Mouse (Mus musculus) hindbrain, embryonic 10.5 days (tissue): ENCODE data around the gene Setd6. TPM values are rescaled to one million over a fixed set of nuclear protein-coding genes. Genes with fewer than 3 reads are reported as not detected.

Experiments used
- DNase-seq: peaks from one replicate; pipeline ENCODE4 v3.0.0-alpha.2; 2017; ENCODE audit warnings: low spot score
- H3K27ac ChIP-seq: fragments of 300-500 bp; sonication (generic); 2 replicates; pipeline ENCODE4 v1.5.1; 2016; ENCODE audit warnings: mild to moderate bottlenecking, moderate library complexity
- H3K27me3 ChIP-seq: fragments of 300-500 bp; sonication (generic); 2 replicates; pipeline ENCODE4 v1.6.1; 2016; ENCODE audit warnings: mild to moderate bottlenecking; ENCODE audit not compliant: poor library complexity, insufficient read depth, severe bottlenecking
- H3K36me3 ChIP-seq: fragments of 300-500 bp; sonication (generic); 2 replicates; pipeline ENCODE4 v1.6.1; 2016; ENCODE audit warnings: mild to moderate bottlenecking, moderate library complexity
- H3K4me1 ChIP-seq: fragments of 300-500 bp; sonication (generic); replicated peaks from 2 replicates; pipeline ENCODE4 v1.6.1; 2016; ENCODE audit warnings: mild to moderate bottlenecking
- H3K4me3 ChIP-seq: fragments of 300-500 bp; sonication (generic); 2 replicates; pipeline ENCODE4 v1.5.1; 2016; ENCODE audit warnings: mild to moderate bottlenecking, moderate library complexity
- H3K9me3 ChIP-seq: fragments of 300-500 bp; sonication (generic); 2 replicates; pipeline ENCODE4 v1.6.1; 2016; ENCODE audit warnings: mild to moderate bottlenecking, moderate library complexity
- WGBS: fragments of 180-500 bp; shearing (Covaris S2); methylation state at CpG from one replicate; pipeline ENCODE4 v1.1.7; 2016; 5-methylcytosine and 5-hydroxymethylcytosine counted together
- polyA plus RNA-seq: library from polyadenylated mRNA; unstranded; fragments of >200 nt; fragmentation: Nextera tagmentation; extraction: Ambion mirVana; gene quantifications from 2 replicates; pipeline ENCODE4 v1.2.1, GENCODE M21; 2016

Setd6 gene
- 20.3 and 23.4 TPM in 2 replicates for polyA plus RNA-seq

- H3K4me3 ChIP-seq, result peak within 1 kb of the TSS; percentile 91
- H3K4me1 ChIP-seq, result peaks cover 24% of the 10 kb centered on the region
- no peaks in the 10 kb centered on the region for H3K9me3 ChIP-seq
- WGBS, result under 1% methylated on average over 79 of the region's 79 CpGs
- peaks cover 63% of the 10 kb centered on the region for H3K36me3 ChIP-seq
- DNase-seq, result peak; percentile 88
- H3K27me3 ChIP-seq, result no peaks in the 10 kb centered on the region
- H3K27ac ChIP-seq, result peak within 1 kb of the TSS; percentile 94
Measured at GRCm38 (mm10) chr8:95715676-95716531, at the start of gene Setd6. Gene Setd6, plus strand, starts transcription at chr8:95715881.

GRCm38 (mm10) chr8:95668163-95668958 lies 47.3 kb upstream of the Setd6 start:
- no peak for DNase-seq
- no peaks in the 10 kb centered on the region for H3K36me3 ChIP-seq
- H3K4me1 ChIP-seq, result 0 out of 2 replicates have a peak, but pooled peaks cover 3% of the 10 kb centered on the region
- 62% methylated on average over 8 of the region's 8 CpGs for WGBS
- H3K27me3 ChIP-seq, result peaks cover 3% of the 10 kb centered on the region; the same call in 1 of the 2 replicates
- H3K9me3 ChIP-seq, result 0 out of 2 replicates have a peak, but pooled peaks cover 7% of the 10 kb centered on the region
- H3K27ac ChIP-seq, result peak overlapping the region; percentile 40
- H3K4me3 ChIP-seq, result no peak overlapping the region

GRCm38 (mm10) chr8:95669967-95670366 lies 45.7 kb upstream of the Setd6 start:
- no peak overlapping the region for H3K27ac ChIP-seq
- 79% methylated on average over 2 of the region's 2 CpGs for WGBS
- 0 out of 2 replicates have a peak, but pooled peaks cover 7% of the 10 kb centered on the region for H3K9me3 ChIP-seq
- peaks cover 19% of the 10 kb centered on the region for H3K27me3 ChIP-seq
- H3K36me3 ChIP-seq, result no peaks in the 10 kb centered on the region
- peaks cover 9% of the 10 kb centered on the region for H3K4me1 ChIP-seq
- H3K4me3 ChIP-seq, result no peak overlapping the region
- no peak for DNase-seq

GRCm38 (mm10) chr8:95671861-95672260 lies 43.8 kb upstream of the Setd6 start:
- no peak overlapping the region for H3K27ac ChIP-seq
- H3K27me3 ChIP-seq, result peaks cover 37% of the 10 kb centered on the region
- H3K4me3 ChIP-seq, result no peak overlapping the region
- peaks cover 11% of the 10 kb centered on the region for H3K4me1 ChIP-seq
- H3K36me3 ChIP-seq, result no peaks in the 10 kb centered on the region
- H3K9me3 ChIP-seq, result 0 out of 2 replicates have a peak, but pooled peaks cover 1% of the 10 kb centered on the region
- DNase-seq, result no peak
- 92% methylated on average over 6 of the region's 6 CpGs for WGBS

GRCm38 (mm10) chr8:95672811-95673210 lies 42.9 kb upstream of the Setd6 start:
- no peak for DNase-seq
- H3K27ac ChIP-seq, result no peak overlapping the region
- whole genome bisulfite sequencing, result 80% methylated on average over 5 of the region's 5 CpGs
- H3K9me3 ChIP-seq, result no peaks in the 10 kb centered on the region
- H3K4me3 ChIP-seq, result no peak overlapping the region
- no peaks in the 10 kb centered on the region for H3K36me3 ChIP-seq
- peaks cover 17% of the 10 kb centered on the region for H3K4me1 ChIP-seq
- peaks cover 47% of the 10 kb centered on the region for H3K27me3 ChIP-seq

- peaks cover 23% of the 10 kb centered on the region for H3K4me1 ChIP-seq
- peaks cover 85% of the 10 kb centered on the region for H3K27me3 ChIP-seq
- 44% methylated on average over 9 of the region's 9 CpGs for WGBS
- peak within 1 kb of the TSS; percentile 79 for H3K27ac ChIP-seq
- H3K9me3 ChIP-seq, result no peaks in the 10 kb centered on the region
- no peak for DNase-seq
- peak within 1 kb of the TSS; percentile 67 for H3K4me3 ChIP-seq
- no peaks in the 10 kb centered on the region for H3K36me3 ChIP-seq
Measured at GRCm38 (mm10) chr8:95676631-95677030, 39.0 kb upstream of the Setd6 start, which contains the start of gene Ndrg4. Gene Ndrg4, plus strand, starts transcription at chr8:95676980.

- peak overlapping the region; percentile 67 for H3K4me3 ChIP-seq
- under 1% methylated on average over 29 of the region's 48 CpGs for WGBS
- H3K27me3 ChIP-seq, result peaks cover 87% of the 10 kb centered on the region
- H3K27ac ChIP-seq, result peak overlapping the region; percentile 79
- H3K4me1 ChIP-seq, result peaks cover 23% of the 10 kb centered on the region
- H3K36me3 ChIP-seq, result no peaks in the 10 kb centered on the region
- H3K9me3 ChIP-seq, result no peaks in the 10 kb centered on the region
- DNase-seq, result no peak
Measured at GRCm38 (mm10) chr8:95677591-95678023, 38.1 kb upstream of the Setd6 start.

GRCm38 (mm10) chr8:95678024-95678611 lies 37.6 kb upstream of the Setd6 start:
- peak; percentile 36 for DNase-seq
- Histone ChIP-seq H3K27me3 (peaks cover 86% of the 10 kb centered on the region), H3K36me3 (no peaks in the 10 kb centered on the region), H3K4me1 (peaks cover 23% of the 10 kb centered on the region), H3K4me3 (peak overlapping the region; percentile 67), H3K9me3 (no peaks in the 10 kb centered on the region), H3K27ac (peak overlapping the region; percentile 79)
- under 1% methylated on average over 67 of the region's 70 CpGs for WGBS

GRCm38 (mm10) chr8:95688073-95688672 lies 27.5 kb upstream of the Setd6 start:
- H3K27ac ChIP-seq, result no peak overlapping the region

GRCm38 (mm10) chr8:95690929-95691541 lies 24.6 kb upstream of the Setd6 start:
- Histone ChIP-seq H3K4me3 (no peak overlapping the region), H3K4me1 (peaks cover 15% of the 10 kb centered on the region), H3K27ac (no peak overlapping the region), H3K9me3 (no peaks in the 10 kb centered on the region), H3K27me3 (peaks cover 29% of the 10 kb centered on the region), H3K36me3 (no peaks in the 10 kb centered on the region)
- DNase-seq, result no peak
- 85% methylated on average over 13 of the region's 13 CpGs for WGBS

More at GRCm38 (mm10) chr8:95688073-95688672, 27.5 kb upstream of the Setd6 start:
- DNase-seq, result no peak
- Histone ChIP-seq H3K9me3 (no peaks in the 10 kb centered on the region), H3K4me3 (no peak overlapping the region), H3K36me3 (no peaks in the 10 kb centered on the region), H3K4me1 (no peaks in the 10 kb centered on the region), H3K27me3 (peaks cover 8% of the 10 kb centered on the region; the same call in 1 of the 2 replicates)
- 87% methylated on average over 10 of the region's 10 CpGs for WGBS

GRCm38 (mm10) chr8:95694631-95695030 lies 21.1 kb upstream of the Setd6 start:
- Histone ChIP-seq H3K27ac (peak overlapping the region; percentile 64; the same call in 1 of the 2 replicates), H3K4me1 (peaks cover 15% of the 10 kb centered on the region), H3K9me3 (no peaks in the 10 kb centered on the region), H3K27me3 (peaks cover 44% of the 10 kb centered on the region), H3K4me3 (no peak overlapping the region), H3K36me3 (no peaks in the 10 kb centered on the region)
- no peak for DNase-seq
- 11% methylated on average over 6 of the region's 6 CpGs for WGBS
